Mouse (Mus musculus): ENCODE data around the gene Trip4. TPM values are rescaled to one million over a fixed set of nuclear protein-coding genes. Genes with fewer than 3 reads are reported as not detected.

Trip4 gene
- total and polyA plus RNA-seq, 3 experiments = 13.4 to 13.5 TPM; not detected in 1

GRCm38 (mm10) chr9:65884564-65885315 is 23.9 kb downstream of the Trip4 start:
- Histone ChIP-seq H3K4me1 (ENCODE audit: control insufficient read depth in 1 of 2, insufficient read depth in 2 of 2, low read length in 2 of 2) (no peaks in the 10 kb centered on the region), H3K27me3 (ENCODE audit: control insufficient read depth in 1 of 2, insufficient read depth in 2 of 2, low read length in 2 of 2) (no peaks in the 10 kb centered on the region), H3K79me2 (ENCODE audit: control insufficient read depth, insufficient read depth, low read length, poor library complexity) (no peaks in the 10 kb centered on the region; the same call in 1 of the 2 replicates), H3K27ac (ENCODE audit: control insufficient read depth, low read depth, low read length) (peak overlapping the region; percentile 68), H3K4me3 (ENCODE audit: control insufficient read depth in 1 of 2, insufficient read depth in 1 of 2, low read depth in 2 of 2, low read length in 2 of 2) (peak overlapping the region; percentile 76 to 87), H3K36me3 (ENCODE audit: control insufficient read depth in 1 of 2, insufficient read depth in 2 of 2, low read length in 2 of 2) (peaks cover 0 to 13% of the 10 kb centered on the region in 2 experiments; a peak in 3 of 4 replicates), H3K9me3 (replicated peaks; ENCODE audit: insufficient read depth, low read length) (no peaks in the 10 kb centered on the region), H3K9ac (ENCODE audit: control insufficient read depth, low read depth, low read length, poor library complexity, severe bottlenecking) (peak overlapping the region; percentile 76)
- peak; percentile 97 for DNase-seq (ENCODE audit: low read depth, low spot score)
- TF ChIP-seq MXI1 (IDR thresholded peaks at IDR 0.05; ENCODE audit: low read depth, low read length) (peak; percentile 94), MYC (IDR thresholded peaks at IDR 0.05; ENCODE audit: low read depth, low read length) (peak; percentile 97), TBP (IDR thresholded peaks at IDR 0.05; ENCODE audit: low read depth, low read length) (peak; percentile 82), NRF1 (IDR thresholded peaks at IDR 0.05; ENCODE audit: insufficient read depth, low read depth, low read length, poor library complexity, severe bottlenecking) (peak; percentile 55), NELFE (IDR thresholded peaks at IDR 0.05; ENCODE audit: low read depth, low read length) (peak; percentile 84), UBTF (IDR thresholded peaks at IDR 0.05; ENCODE audit: borderline replicate concordance, insufficient read depth, low read depth, low read length) (0 out of 2 replicates have a peak, but pooled peaks have one; percentile 67), RCOR1 (IDR thresholded peaks at IDR 0.05; ENCODE audit: low read depth, low read length) (no peak), CHD1 (IDR thresholded peaks at IDR 0.05; ENCODE audit: low read depth, low read length) (peak; percentile 45; the same call in 1 of the 2 replicates), SMC3 (IDR thresholded peaks at IDR 0.05; ENCODE audit: low read depth, low read length) (no peak), MEF2A (IDR thresholded peaks at IDR 0.05; ENCODE audit: extremely low read depth, insufficient replicate concordance, low read depth, low read length, poor library complexity, severe bottlenecking) (no peak), TAL1 (IDR thresholded peaks at IDR 0.05; ENCODE audit: low read length) (no peak), ETS1 (IDR thresholded peaks at IDR 0.05; ENCODE audit: low read depth, low read length) (peak; percentile 92), MAFK (IDR thresholded peaks at IDR 0.05; ENCODE audit: borderline replicate concordance, low read depth, low read length) (no peak), BHLHE40 (IDR thresholded peaks at IDR 0.05; ENCODE audit: borderline replicate concordance, low read depth, low read length) (peak; percentile 76; the same call in 1 of the 2 replicates), POLR2A (IDR thresholded peaks at IDR 0.05; ENCODE audit: control insufficient read depth in 1 of 2, insufficient read depth in 1 of 2, low read depth in 1 of 2, low read length in 2 of 2, poor library complexity in 1 of 2) (peak; percentile 78 to 97), ZNF384 (IDR thresholded peaks at IDR 0.05; ENCODE audit: low read depth, low read length) (no peak), GABPA (IDR thresholded peaks at IDR 0.05; ENCODE audit: low read depth, low read length) (no peak), ZC3H11A (IDR thresholded peaks at IDR 0.05; ENCODE audit: low read depth, low read length) (no peak), KAT2A (conservative IDR thresholded peaks at IDR 0.05; ENCODE audit: low read depth, low read length) (peak; percentile 77), POLR2AphosphoS5 (IDR thresholded peaks at IDR 0.05; ENCODE audit: borderline replicate concordance, low read depth, low read length) (no peak), EP300 (IDR thresholded peaks at IDR 0.05; ENCODE audit: low read depth in 1 of 2, low read length in 2 of 2) (peak in 1 of 2 experiments; percentile 58; a peak in 2 of 4 replicates), HCFC1 (IDR thresholded peaks at IDR 0.05; ENCODE audit: low read depth, low read length) (peak; percentile 94), GATA1 (IDR thresholded peaks at IDR 0.05; ENCODE audit: low read depth, low read length) (no peak), USF2 (IDR thresholded peaks at IDR 0.05; ENCODE audit: borderline replicate concordance in 1 of 2, insufficient read depth in 1 of 2, low read depth in 1 of 2, low read length in 2 of 2) (no peak), MAZ (IDR thresholded peaks at IDR 0.05; ENCODE audit: low read depth, low read length) (0 out of 2 replicates have a peak, but pooled peaks have one; percentile 32), SIN3A (IDR thresholded peaks at IDR 0.05; ENCODE audit: low read length) (peak; percentile 99), ELF1 (IDR thresholded peaks at IDR 0.05; ENCODE audit: low read depth, low read length) (peak; percentile 89), E2F4 (IDR thresholded peaks at IDR 0.05; ENCODE audit: borderline replicate concordance, low read depth, low read length) (no peak), ZMIZ1 (IDR thresholded peaks at IDR 0.05; ENCODE audit: low read depth, low read length) (peak; percentile 47; the same call in 1 of the 2 replicates), RAD21 (IDR thresholded peaks at IDR 0.05; ENCODE audit: low read depth, low read length) (no peak), CHD2 (IDR thresholded peaks at IDR 0.05; ENCODE audit: low read length) (no peak), MYB (IDR thresholded peaks at IDR 0.05; ENCODE audit: low read depth, low read length) (no peak), MAX (IDR thresholded peaks at IDR 0.05; ENCODE audit: low read length) (peak; percentile 90), POLR2AphosphoS2 (IDR thresholded peaks at IDR 0.05; ENCODE audit: low read length) (peak; percentile 85), CTCF (IDR thresholded peaks at IDR 0.05 in 2 of 3, conservative IDR thresholded peaks at IDR 0.05 in 1 of 3; ENCODE audit: control insufficient read depth in 1 of 3, insufficient read depth in 1 of 3, low read depth in 2 of 3, low read length in 3 of 3, poor library complexity in 1 of 3, severe bottlenecking in 1 of 3) (0 out of 6 replicates have a peak, but pooled peaks of 1 of the 3 experiments have one; percentile 7)
